Mouse (Mus musculus): ENCODE results near the gene Ccdc74a.

Gene Ccdc74a

GRCm38 (mm10) chr16:17642311-17642710 lies 4.0 kb upstream of the Ccdc74a start:
- DNase-seq, result no peak

DNA sequence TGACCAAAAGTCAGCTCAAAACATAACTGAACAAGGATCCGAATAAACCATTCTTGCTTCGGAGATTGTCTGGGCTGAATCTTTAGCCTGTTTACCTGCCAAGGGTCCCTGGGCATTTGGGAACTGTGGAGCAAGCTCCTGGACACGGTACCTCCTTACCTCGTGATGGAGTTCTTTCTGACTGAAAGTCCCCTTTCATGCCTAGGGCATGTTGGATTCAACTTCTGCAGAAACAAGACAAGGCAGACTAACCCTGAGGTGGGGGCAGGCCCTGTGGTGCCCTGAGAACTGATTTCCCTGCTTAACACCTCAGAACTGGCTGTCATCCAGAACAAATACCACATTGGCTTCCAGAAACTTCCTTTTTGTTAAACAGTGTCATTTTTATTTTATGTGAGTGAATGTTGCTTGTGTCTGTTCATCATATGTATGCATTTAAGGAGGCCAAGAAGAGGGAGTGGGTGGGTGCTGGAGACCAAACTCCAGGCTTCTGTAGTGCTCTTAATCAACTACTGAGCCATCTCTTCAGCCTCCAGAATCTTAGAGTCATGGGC lies 2.8 kb upstream of the Ccdc74a start:
- DNase-seq, result no peak

DNA sequence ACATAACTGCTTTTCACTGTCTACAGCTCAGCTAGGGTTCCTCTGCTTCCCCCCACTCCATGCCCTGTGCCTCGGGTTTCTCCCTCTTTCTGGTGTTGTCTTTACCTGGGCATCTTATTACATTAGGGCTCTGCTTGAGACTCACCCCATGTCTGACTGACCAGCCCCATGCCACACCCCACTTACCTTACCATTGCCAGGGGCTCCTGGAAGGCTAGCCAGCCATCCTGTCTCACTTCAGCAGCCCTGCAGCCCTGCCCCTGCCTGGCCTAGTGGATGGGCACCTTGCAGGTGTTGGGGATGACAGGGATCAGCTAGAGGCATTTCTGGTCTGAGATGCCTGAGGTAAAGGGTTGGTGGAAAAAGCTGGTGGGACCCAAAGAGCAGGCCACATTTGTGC lies 886 bp downstream of the Ccdc74a start:
- no peak for DNase-seq

- DNase-seq, result no peak
These were observed 1.5 kb downstream of the Ccdc74a start for GRCm38 (mm10) chr16:17647566-17648340.

DNA sequence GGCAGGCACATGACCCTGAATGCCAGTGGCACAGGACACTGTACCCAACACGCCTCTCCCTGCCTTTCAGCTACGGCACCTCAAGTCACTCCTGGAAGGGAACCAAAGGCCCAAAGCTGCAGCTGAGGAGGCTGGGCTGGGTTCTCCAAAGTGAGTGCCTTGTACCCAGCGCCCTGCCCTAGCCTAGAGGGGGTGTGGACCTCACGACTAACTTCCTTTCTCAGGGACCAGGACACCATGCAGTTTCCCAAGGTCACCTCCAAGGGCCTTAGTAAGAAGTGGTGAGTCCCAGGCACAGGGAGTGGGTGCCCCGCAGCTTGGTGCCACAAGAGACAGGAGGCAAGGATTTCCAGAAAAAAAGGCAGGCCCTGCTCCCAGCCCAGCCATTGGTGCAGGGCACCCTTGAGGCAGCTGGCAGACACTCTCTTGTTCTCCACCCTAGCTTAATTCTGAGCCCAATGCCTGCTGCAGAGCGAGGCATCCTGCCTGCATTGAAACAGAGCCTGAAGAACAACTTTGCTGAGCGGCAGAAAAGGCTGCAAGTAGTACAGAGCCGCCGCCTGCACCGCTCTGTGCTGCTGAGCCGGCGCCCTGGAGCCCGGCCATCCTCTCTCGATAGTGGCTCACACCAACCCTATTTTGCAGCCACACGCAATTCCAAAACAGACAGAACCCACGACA lies 3.8 kb downstream of the Ccdc74a start:
- no peak for DNase-seq

DNA sequence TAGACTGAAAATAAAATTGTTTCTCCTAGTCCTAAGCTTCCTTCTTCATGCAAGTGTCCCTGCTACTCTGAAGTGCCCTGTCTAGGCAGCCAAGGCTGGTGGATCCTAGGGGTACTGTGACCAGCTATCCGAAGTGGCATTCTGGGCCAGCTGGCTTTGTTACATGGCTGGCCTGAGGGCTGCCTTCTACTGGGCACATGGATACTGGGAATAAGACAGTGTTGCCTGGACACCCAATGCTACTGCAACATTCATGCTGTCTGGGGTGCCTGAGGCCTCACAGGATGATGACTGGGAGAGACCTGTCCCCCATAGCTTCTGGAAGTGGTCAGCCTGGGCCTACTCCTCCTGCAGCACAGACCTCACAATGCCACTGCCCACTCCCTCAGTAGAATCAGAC lies 4.4 kb downstream of the Ccdc74a start:
- DNase-seq, result no peak

- DNase-seq, result no peak
These were observed 6.3 kb downstream of the Ccdc74a start for GRCm38 (mm10) chr16:17652607-17653006.

- no peak for DNase-seq
These were observed 7.3 kb downstream of the Ccdc74a start for GRCm38 (mm10) chr16:17653601-17654000.

GRCm38 (mm10) chr16:17654188-17654795 lies 8.0 kb downstream of the Ccdc74a start:
- no peak for DNase-seq

- DNase-seq, result no peak
These were observed 10.1 kb downstream of the Ccdc74a start for GRCm38 (mm10) chr16:17656212-17656871.

DNA sequence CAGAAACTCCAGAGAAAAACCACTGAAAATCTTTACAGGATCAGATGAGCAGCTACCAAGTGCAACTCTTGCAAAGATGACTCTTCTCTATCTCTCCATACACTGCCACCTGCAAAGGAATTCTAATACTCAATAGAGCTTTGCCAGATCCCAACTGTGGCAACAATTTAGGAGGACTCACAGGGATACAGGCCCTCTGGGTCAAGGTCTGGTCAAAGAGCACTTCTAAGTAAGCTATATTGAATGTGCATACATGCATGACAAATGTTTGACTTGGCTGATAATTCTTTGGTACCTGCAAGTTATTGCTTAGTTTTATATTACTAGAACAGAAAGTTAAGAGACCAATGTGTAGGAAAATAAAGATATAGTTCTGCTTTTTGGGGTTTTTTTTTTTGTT lies 19.3 kb downstream of the Ccdc74a start:
- DNase-seq, result no peak

GRCm38 (mm10) chr16:17669886-17670285 lies 23.6 kb downstream of the Ccdc74a start:
- DNase-seq, result no peak

DNA sequence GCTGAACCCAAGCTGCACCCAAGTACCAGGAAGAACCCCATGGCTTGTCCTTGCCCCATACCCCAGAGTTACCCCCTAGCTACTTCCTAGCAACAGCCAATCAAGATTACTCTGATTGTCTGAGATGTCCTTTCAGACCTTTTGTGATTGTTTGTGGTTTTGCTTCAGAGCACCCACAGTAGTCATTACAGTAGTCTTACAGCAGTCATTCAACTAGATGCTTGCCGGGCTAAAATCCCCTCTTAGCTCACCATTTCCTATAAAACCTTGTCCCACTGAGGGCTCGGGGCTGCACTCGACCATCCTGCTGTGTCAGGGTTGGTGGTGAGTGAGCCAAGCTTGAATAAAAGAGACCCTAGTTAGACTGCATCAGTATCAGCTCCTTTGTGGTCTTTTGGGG lies 48.6 kb downstream of the Ccdc74a start:
- no peak for DNase-seq

All from embryo, embryonic 11 days (tissue).